Mouse (Mus musculus): ENCODE results near the gene BC048562.

The BC048562 gene

GRCm38 (mm10) chr9:108478638-108479156 is 42.4 kb downstream of the BC048562 start:
- DNase-seq (ENCODE audit: inconsistent age in 2 of 2, low spot score in 1 of 2), result peak; percentile 83 to 95

- no peak for DNase-seq (ENCODE audit: inconsistent age in 2 of 2, low spot score in 1 of 2)
Measured at GRCm38 (mm10) chr9:108479241-108479640, 43.0 kb downstream of the BC048562 start.

- DNase-seq (ENCODE audit: inconsistent age in 2 of 2, low spot score in 1 of 2), result peak; percentile 62 to 90
Measured at GRCm38 (mm10) chr9:108479721-108480351, 43.6 kb downstream of the BC048562 start, which contains the start of gene Lamb2. Lamb2 (plus strand) TSS chr9:108479736.

GRCm38 (mm10) chr9:108480813-108481519 is 44.7 kb downstream of the BC048562 start:
- DNase-seq (ENCODE audit: inconsistent age in 2 of 2, low spot score in 1 of 2), result peak in 1 of 2 experiments; percentile 12

GRCm38 (mm10) chr9:108481520-108482210 is 45.4 kb downstream of the BC048562 start:
- DNase-seq (ENCODE audit: inconsistent age in 2 of 2, low spot score in 1 of 2), result no peak

GRCm38 (mm10) chr9:108483051-108483790 is 46.9 kb downstream of the BC048562 start:
- no peak for DNase-seq (ENCODE audit: inconsistent age in 2 of 2, low spot score in 1 of 2)

- DNase-seq (ENCODE audit: inconsistent age in 2 of 2, low spot score in 1 of 2), result no peak
Measured at GRCm38 (mm10) chr9:108484021-108484420, 47.7 kb downstream of the BC048562 start.

- DNase-seq (ENCODE audit: inconsistent age in 2 of 2, low spot score in 1 of 2), result no peak
Measured at GRCm38 (mm10) chr9:108485301-108485875, 49.1 kb downstream of the BC048562 start.

GRCm38 (mm10) chr9:108486973-108487530 is 50.8 kb downstream of the BC048562 start:
- DNase-seq (ENCODE audit: inconsistent age in 2 of 2, low spot score in 1 of 2), result no peak

GRCm38 (mm10) chr9:108488403-108488802 is 52.1 kb downstream of the BC048562 start:
- DNase-seq (ENCODE audit: inconsistent age in 2 of 2, low spot score in 1 of 2), result peak in 1 of 2 experiments; percentile 30

- DNase-seq (ENCODE audit: inconsistent age in 2 of 2, low spot score in 1 of 2), result peak in 1 of 2 experiments; percentile 39
Measured at GRCm38 (mm10) chr9:108489215-108489614, 52.9 kb downstream of the BC048562 start.

- DNase-seq (ENCODE audit: inconsistent age in 2 of 2, low spot score in 1 of 2), result peak in 1 of 2 experiments; percentile 63
Measured at GRCm38 (mm10) chr9:108489702-108490558, 53.6 kb downstream of the BC048562 start.

GRCm38 (mm10) chr9:108490559-108491285 is 54.4 kb downstream of the BC048562 start, which contains the start of gene Usp19:
Usp19 (plus strand) TSS chr9:108490602.
- peak; percentile 97 to 98 for DNase-seq (ENCODE audit: inconsistent age in 2 of 2, low spot score in 1 of 2)

- DNase-seq (ENCODE audit: inconsistent age in 2 of 2, low spot score in 1 of 2), result no peak
Measured at GRCm38 (mm10) chr9:108491286-108491580, 55.0 kb downstream of the BC048562 start.

- DNase-seq (ENCODE audit: inconsistent age in 2 of 2, low spot score in 1 of 2), result peak; percentile 93 to 95
Measured at GRCm38 (mm10) chr9:108492043-108492750, 55.9 kb downstream of the BC048562 start.

GRCm38 (mm10) chr9:108493246-108493645 is 57.0 kb downstream of the BC048562 start:
- no peak for DNase-seq (ENCODE audit: inconsistent age in 2 of 2, low spot score in 1 of 2)

GRCm38 (mm10) chr9:108494146-108494825 is 58.0 kb downstream of the BC048562 start:
- no peak for DNase-seq (ENCODE audit: inconsistent age in 2 of 2, low spot score in 1 of 2)
